Mouse (Mus musculus): Measurements from ENCODE around the gene Chst11.

The Chst11 gene

GRCm38 (mm10) chr10:83165521-83166243 is 180.4 kb downstream of the Chst11 start:
- no peak for DNase-seq (ENCODE audit: extremely low read depth, insufficient read length, low spot score)

- DNase-seq (ENCODE audit: extremely low read depth, insufficient read length, low spot score), result no peak
These were observed 181.0 kb downstream of the Chst11 start for GRCm38 (mm10) chr10:83166272-83166671.

GRCm38 (mm10) chr10:83167492-83167891 is 182.2 kb downstream of the Chst11 start:
- no peak for DNase-seq (ENCODE audit: extremely low read depth, insufficient read length, low spot score)

- no peak for DNase-seq (ENCODE audit: extremely low read depth, insufficient read length, low spot score)
These were observed 183.2 kb downstream of the Chst11 start for GRCm38 (mm10) chr10:83168303-83169056.

GRCm38 (mm10) chr10:83169554-83169953 is 184.3 kb downstream of the Chst11 start:
- no peak for DNase-seq (ENCODE audit: extremely low read depth, insufficient read length, low spot score)

GRCm38 (mm10) chr10:83178151-83178550 is 192.9 kb downstream of the Chst11 start:
- peak; percentile 73 for DNase-seq (ENCODE audit: extremely low read depth, insufficient read length, low spot score)

- DNase-seq (ENCODE audit: extremely low read depth, insufficient read length, low spot score), result no peak
These were observed 193.4 kb downstream of the Chst11 start for GRCm38 (mm10) chr10:83178661-83179060.

- DNase-seq (ENCODE audit: extremely low read depth, insufficient read length, low spot score), result peak; percentile 72
These were observed 196.7 kb downstream of the Chst11 start for GRCm38 (mm10) chr10:83181831-83182572.

- peak; percentile 51 for DNase-seq (ENCODE audit: extremely low read depth, insufficient read length, low spot score)
These were observed 197.3 kb downstream of the Chst11 start for GRCm38 (mm10) chr10:83182573-83182960.

- DNase-seq (ENCODE audit: extremely low read depth, insufficient read length, low spot score), result peak; percentile 52
These were observed 198.6 kb downstream of the Chst11 start for GRCm38 (mm10) chr10:83183634-83184479.

GRCm38 (mm10) chr10:83184480-83185069 is 199.3 kb downstream of the Chst11 start:
- DNase-seq (ENCODE audit: extremely low read depth, insufficient read length, low spot score), result no peak

- no peak for DNase-seq (ENCODE audit: extremely low read depth, insufficient read length, low spot score)
These were observed 199.8 kb downstream of the Chst11 start for GRCm38 (mm10) chr10:83185121-83185520.

GRCm38 (mm10) chr10:83186167-83186566 is 200.9 kb downstream of the Chst11 start:
- DNase-seq (ENCODE audit: extremely low read depth, insufficient read length, low spot score), result no peak

- DNase-seq (ENCODE audit: extremely low read depth, insufficient read length, low spot score), result no peak
These were observed 201.7 kb downstream of the Chst11 start for GRCm38 (mm10) chr10:83186984-83187383.

- no peak for DNase-seq (ENCODE audit: extremely low read depth, insufficient read length, low spot score)
These were observed 203.8 kb downstream of the Chst11 start for GRCm38 (mm10) chr10:83189071-83189470.

- DNase-seq (ENCODE audit: extremely low read depth, insufficient read length, low spot score), result no peak
These were observed 206.2 kb downstream of the Chst11 start for GRCm38 (mm10) chr10:83191476-83191875.

GRCm38 (mm10) chr10:83191982-83192381 is 206.7 kb downstream of the Chst11 start:
- DNase-seq (ENCODE audit: extremely low read depth, insufficient read length, low spot score), result no peak

GRCm38 (mm10) chr10:83197690-83198336 is 212.5 kb downstream of the Chst11 start:
- peak; percentile 66 for DNase-seq (ENCODE audit: extremely low read depth, insufficient read length, low spot score)

- peak; percentile 59 for DNase-seq (ENCODE audit: extremely low read depth, insufficient read length, low spot score)
These were observed 213.4 kb downstream of the Chst11 start for GRCm38 (mm10) chr10:83198692-83199091.

GRCm38 (mm10) chr10:83199290-83199689 is 214.0 kb downstream of the Chst11 start:
- peak; percentile 54 for DNase-seq (ENCODE audit: extremely low read depth, insufficient read length, low spot score)
